Mouse (Mus musculus) heart, embryonic 13.5 days (tissue): ENCODE results near the gene Gimap5. TPM values are rescaled to one million over a fixed set of nuclear protein-coding genes. Genes with fewer than 3 reads are reported as not detected.

Experiments used
- ATAC-seq: fragments of 200-750 bp; cut with Nextera tagmentation; 2 replicates; pipeline ENCODE4 v1.8.0; 2017; ENCODE audit warnings: moderate TSS enrichment; ENCODE audit not compliant: insufficient number of reproducible peaks, low FRiP score, low TSS enrichment; ENCODE audit errors: extremely low read depth
- H3K27ac ChIP-seq: fragments of 300-500 bp; sonication (generic); replicated peaks from 2 replicates; pipeline ENCODE4 v1.5.1; 2015; ENCODE audit warnings: moderate library complexity, mild to moderate bottlenecking, inconsistent platforms
- H3K27me3 ChIP-seq: fragments of 300-500 bp; sonication (generic); replicated peaks from 2 replicates; pipeline ENCODE4 v1.6.1; 2015; ENCODE audit warnings: mild to moderate bottlenecking, inconsistent platforms
- H3K36me3 ChIP-seq: fragments of 300-500 bp; sonication (generic); 2 replicates; pipeline ENCODE4 v1.6.1; 2015; ENCODE audit warnings: mild to moderate bottlenecking, inconsistent platforms
- H3K4me1 ChIP-seq: fragments of 300-500 bp; sonication (generic); 2 replicates; pipeline ENCODE4 v1.6.1; 2015; ENCODE audit warnings: inconsistent platforms
- H3K4me2 ChIP-seq: fragments of 300-500 bp; sonication (generic); 2 replicates; pipeline ENCODE4 v1.6.1; 2015; ENCODE audit warnings: inconsistent platforms, mild to moderate bottlenecking, moderate library complexity
- H3K4me3 ChIP-seq: fragments of 300-500 bp; sonication (generic); 2 replicates; pipeline ENCODE4 v1.5.1; 2015; ENCODE audit warnings: moderate library complexity, mild to moderate bottlenecking, inconsistent platforms
- H3K9ac ChIP-seq: fragments of 300-500 bp; sonication (generic); 2 replicates; pipeline ENCODE4 v1.6.1; 2015; ENCODE audit warnings: inconsistent platforms, mild to moderate bottlenecking, moderate library complexity
- H3K9me3 ChIP-seq: fragments of 300-500 bp; sonication (generic); 2 replicates; pipeline ENCODE4 v1.6.1; 2016; ENCODE audit warnings: inconsistent platforms
- WGBS: fragments of 180-500 bp; shearing (Covaris S2); methylation state at CpG from one replicate; pipeline ENCODE4 v1.1.7; 2015; ENCODE audit warnings: mixed read lengths; 5-methylcytosine and 5-hydroxymethylcytosine counted together
- polyA plus RNA-seq: library from polyadenylated mRNA; unstranded; fragments of >200 nt; fragmentation: Nextera tagmentation; extraction: Ambion mirVana; gene quantifications from 2 replicates; pipeline ENCODE4 v1.2.1, GENCODE M21; 2015

The Gimap5 gene
- polyA plus RNA-seq, 1 experiment from 2014 or later = 8.2 TPM

- Histone ChIP-seq H3K4me1 (no peaks in the 10 kb centered on the region), H3K27ac (no peak within 1 kb of the TSS), H3K36me3 (no peaks in the 10 kb centered on the region), H3K27me3 (no peaks in the 10 kb centered on the region), H3K9me3 (no peaks in the 10 kb centered on the region), H3K9ac (no peak within 1 kb of the TSS), H3K4me3 (no peak within 1 kb of the TSS), H3K4me2 (no peak within 1 kb of the TSS)
- ATAC-seq = no peak
- 56% methylated on average over 2 of the region's 2 CpGs for WGBS
These were observed 27.5 kb upstream of the Gimap5 start, which contains the start of the genes Gm28053 and Gimap7 for GRCm38 (mm10) chr6:48718455-48718854. TSS of gene Gm28053 (plus strand) at chr6:48718607. TSS of gene Gimap7 (plus strand) at chr6:48718621.

GRCm38 (mm10) chr6:48720326-48720725, 25.7 kb upstream of the Gimap5 start:
- 65% methylated on average over 4 of the region's 4 CpGs for WGBS
- no peak overlapping the region for H3K27ac ChIP-seq
- no peaks in the 10 kb centered on the region for H3K36me3 ChIP-seq
- no peaks in the 10 kb centered on the region for H3K27me3 ChIP-seq
- no peak overlapping the region for H3K9ac ChIP-seq
- no peaks in the 10 kb centered on the region for H3K9me3 ChIP-seq
- no peak overlapping the region for H3K4me2 ChIP-seq
- peaks cover 3% of the 10 kb centered on the region for H3K4me1 ChIP-seq
- H3K4me3 ChIP-seq = no peak overlapping the region
- no peak for ATAC-seq

- 73% methylated on average over 8 of the region's 8 CpGs for WGBS
- Histone ChIP-seq H3K36me3 (no peaks in the 10 kb centered on the region), H3K9ac (no peak overlapping the region), H3K4me3 (no peak overlapping the region), H3K27me3 (no peaks in the 10 kb centered on the region), H3K4me1 (peaks cover 14% of the 10 kb centered on the region), H3K27ac (no peak overlapping the region), H3K4me2 (no peak overlapping the region), H3K9me3 (no peaks in the 10 kb centered on the region)
- no peak for ATAC-seq
These were observed 22.5 kb upstream of the Gimap5 start for GRCm38 (mm10) chr6:48723468-48723867.

- Histone ChIP-seq H3K4me1 (peaks cover 14% of the 10 kb centered on the region), H3K27ac (peak overlapping the region; percentile 56), H3K9ac (no peak overlapping the region), H3K9me3 (no peaks in the 10 kb centered on the region), H3K27me3 (no peaks in the 10 kb centered on the region; the same call in 1 of the 2 replicates), H3K36me3 (no peaks in the 10 kb centered on the region), H3K4me2 (peak overlapping the region; percentile 25), H3K4me3 (no peak overlapping the region)
- no peak; the same call in 1 of the 2 replicates for ATAC-seq
- WGBS = 0% methylated on average over 1 of the region's 1 CpGs
These were observed 20.5 kb upstream of the Gimap5 start for GRCm38 (mm10) chr6:48725476-48725875.

GRCm38 (mm10) chr6:48727761-48728160, 18.2 kb upstream of the Gimap5 start:
- Histone ChIP-seq H3K9ac (no peak overlapping the region), H3K4me2 (no peak overlapping the region), H3K27me3 (no peaks in the 10 kb centered on the region; the same call in 1 of the 2 replicates), H3K27ac (no peak overlapping the region), H3K4me3 (no peak overlapping the region), H3K9me3 (no peaks in the 10 kb centered on the region), H3K36me3 (no peaks in the 10 kb centered on the region), H3K4me1 (peaks cover 14% of the 10 kb centered on the region)
- no peak for ATAC-seq
- WGBS = 79% methylated on average over 5 of the region's 5 CpGs

GRCm38 (mm10) chr6:48732864-48733304, 13.1 kb upstream of the Gimap5 start:
- no peak for ATAC-seq

GRCm38 (mm10) chr6:48733660-48734059, 12.3 kb upstream of the Gimap5 start:
- Histone ChIP-seq H3K4me3 (no peak overlapping the region), H3K27me3 (no peaks in the 10 kb centered on the region; the same call in 1 of the 2 replicates), H3K9ac (no peak overlapping the region), H3K27ac (no peak overlapping the region), H3K4me2 (no peak overlapping the region), H3K9me3 (no peaks in the 10 kb centered on the region), H3K36me3 (no peaks in the 10 kb centered on the region), H3K4me1 (no peaks in the 10 kb centered on the region)
- no peak for ATAC-seq
- WGBS = 84% methylated on average over 1 of the region's 1 CpGs

More at GRCm38 (mm10) chr6:48732864-48733304, 13.1 kb upstream of the Gimap5 start:
- 40% methylated on average over 8 of the region's 8 CpGs for WGBS
- no peak overlapping the region for H3K4me3 ChIP-seq
- H3K36me3 ChIP-seq = no peaks in the 10 kb centered on the region
- H3K4me1 ChIP-seq = no peaks in the 10 kb centered on the region
- no peak overlapping the region for H3K9ac ChIP-seq
- H3K9me3 ChIP-seq = no peaks in the 10 kb centered on the region
- no peaks in the 10 kb centered on the region; the same call in 1 of the 2 replicates for H3K27me3 ChIP-seq
- H3K27ac ChIP-seq = no peak overlapping the region
- H3K4me2 ChIP-seq = no peak overlapping the region

GRCm38 (mm10) chr6:48737053-48737452, 8.9 kb upstream of the Gimap5 start:
- H3K27ac ChIP-seq = no peak overlapping the region
- no peak overlapping the region for H3K9ac ChIP-seq
- H3K36me3 ChIP-seq = no peaks in the 10 kb centered on the region
- no peaks in the 10 kb centered on the region for H3K9me3 ChIP-seq
- no peak overlapping the region for H3K4me3 ChIP-seq
- peaks cover 14% of the 10 kb centered on the region for H3K4me1 ChIP-seq
- 67% methylated on average over 2 of the region's 2 CpGs for WGBS
- H3K4me2 ChIP-seq = no peak overlapping the region
- ATAC-seq = no peak
- peaks cover 18% of the 10 kb centered on the region for H3K27me3 ChIP-seq

GRCm38 (mm10) chr6:48737688-48738087, 8.3 kb upstream of the Gimap5 start:
- Histone ChIP-seq H3K9ac (no peak overlapping the region), H3K27me3 (peaks cover 25% of the 10 kb centered on the region), H3K27ac (no peak overlapping the region), H3K4me2 (no peak overlapping the region), H3K36me3 (no peaks in the 10 kb centered on the region; the same call in 1 of the 2 replicates), H3K9me3 (no peaks in the 10 kb centered on the region), H3K4me1 (peaks cover 20% of the 10 kb centered on the region), H3K4me3 (no peak overlapping the region)
- WGBS = 75% methylated on average over 5 of the region's 5 CpGs
- ATAC-seq = no peak

- Histone ChIP-seq H3K27me3 (peaks cover 40% of the 10 kb centered on the region), H3K36me3 (peaks cover 3% of the 10 kb centered on the region; the same call in 1 of the 2 replicates), H3K9ac (peak within 1 kb of the TSS; percentile 62), H3K4me3 (peak within 1 kb of the TSS; percentile 43), H3K4me1 (peaks cover 24% of the 10 kb centered on the region), H3K9me3 (no peaks in the 10 kb centered on the region), H3K27ac (peak within 1 kb of the TSS; percentile 80), H3K4me2 (peak within 1 kb of the TSS; percentile 79)
- WGBS = 48% methylated on average over 15 of the region's 15 CpGs
- no peak for ATAC-seq
These were observed 6.8 kb upstream of the Gimap5 start, which contains the start of gene Gimap1 for GRCm38 (mm10) chr6:48738961-48739779. TSS of gene Gimap1 (plus strand) at chr6:48739054.

GRCm38 (mm10) chr6:48739780-48740055, 6.3 kb upstream of the Gimap5 start:
- H3K4me2 ChIP-seq = peak overlapping the region; percentile 79
- H3K4me3 ChIP-seq = peak overlapping the region; percentile 43
- 70% methylated on average over 3 of the region's 3 CpGs for WGBS
- H3K9me3 ChIP-seq = no peaks in the 10 kb centered on the region
- peak overlapping the region; percentile 78 for H3K27ac ChIP-seq
- peaks cover 43% of the 10 kb centered on the region for H3K27me3 ChIP-seq
- H3K9ac ChIP-seq = peak overlapping the region; percentile 61; the same call in 1 of the 2 replicates
- no peak for ATAC-seq
- H3K36me3 ChIP-seq = peaks cover 3% of the 10 kb centered on the region; the same call in 1 of the 2 replicates
- H3K4me1 ChIP-seq = peaks cover 24% of the 10 kb centered on the region
